Mouse (Mus musculus): ENCODE results near the gene Chfr.
"Not testable (repeated sequence)": the region's sequence is repeated elsewhere in the genome, so short reads cannot be mapped to it uniquely, and the experiment has no call there.

Gene Chfr

GRCm38 (mm10) chr5:110108305-110108628 is 27.4 kb upstream of the Chfr start:
- no peak for DNase-seq (ENCODE audit: low spot score in 2 of 2)

DNA sequence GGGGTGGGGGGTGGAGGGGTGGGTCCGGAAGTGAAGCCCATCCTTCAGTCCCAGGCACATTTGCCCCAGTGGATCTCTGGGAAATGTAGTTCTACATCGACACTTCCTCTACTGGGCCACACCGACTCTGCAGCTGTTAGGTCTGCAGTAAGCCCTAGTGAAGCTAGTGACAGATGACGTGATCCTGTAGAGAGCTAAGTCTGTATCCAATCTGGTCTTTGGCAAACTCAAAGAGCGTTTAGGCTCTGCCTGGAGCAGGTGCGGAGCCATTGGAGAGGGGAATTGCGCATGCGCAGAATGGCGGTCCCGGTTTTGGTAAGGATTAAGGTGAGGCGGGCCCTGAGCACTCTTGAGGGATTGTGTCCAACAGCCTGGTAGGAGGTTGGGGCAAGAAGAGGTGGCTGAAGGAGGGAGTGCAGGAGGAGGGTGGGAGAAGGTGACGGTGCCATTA is 25.6 kb upstream of the Chfr start, which contains the start of gene Zfp605:
Gene Zfp605 (plus strand): TSS at position 102 of the 451 bp plus-strand sequence.
- DNase-seq (ENCODE audit: low spot score in 2 of 2) = peak; percentile 94 to 96

- DNase-seq (ENCODE audit: low spot score in 2 of 2) = not testable (repeated sequence)
Measured at GRCm38 (mm10) chr5:110122380-110122779, 13.3 kb upstream of the Chfr start.

DNA sequence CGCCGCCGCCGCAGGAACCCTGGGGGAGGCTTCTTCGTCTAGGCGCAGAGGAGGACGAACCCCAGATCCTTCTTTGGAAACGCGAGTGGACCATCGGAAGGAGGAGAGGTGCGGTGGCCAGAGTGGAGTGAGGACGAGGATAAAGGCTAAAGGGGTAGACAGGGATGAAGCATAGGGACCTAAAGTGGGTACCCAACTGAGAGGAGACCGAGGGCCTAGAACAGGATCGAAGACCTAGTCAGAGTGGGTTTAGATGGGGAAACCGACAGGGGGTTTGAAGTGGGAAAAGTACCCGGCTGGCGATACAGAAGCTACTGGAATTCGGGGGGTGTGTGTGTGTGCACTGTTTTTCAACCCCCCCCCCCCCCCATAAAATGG is 434 bp downstream of the Chfr start:
- no peak for DNase-seq (ENCODE audit: low spot score in 2 of 2)

- no peak for DNase-seq (ENCODE audit: low spot score in 2 of 2)
Measured at GRCm38 (mm10) chr5:110137816-110138215, 2.2 kb downstream of the Chfr start.

DNA sequence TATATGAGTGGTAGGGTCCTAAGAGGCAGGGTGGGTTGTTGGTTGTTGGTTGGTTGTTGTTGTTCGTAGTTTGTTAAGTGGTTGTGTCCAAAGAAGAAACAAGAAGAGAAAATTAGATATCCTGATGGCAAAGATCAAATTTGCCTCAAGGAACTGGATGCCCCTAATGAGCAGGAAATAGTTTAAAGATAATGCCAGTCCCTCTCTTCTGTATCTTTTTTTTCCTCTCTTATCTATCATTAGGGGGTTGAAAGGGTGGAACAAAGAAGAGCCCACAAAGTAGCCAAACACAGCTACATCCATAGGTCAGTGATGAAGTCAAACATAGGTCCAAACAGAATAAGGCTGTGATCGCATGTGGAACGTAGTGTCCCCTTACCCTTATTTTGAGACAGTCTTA is 3.7 kb downstream of the Chfr start:
- no peak for DNase-seq (ENCODE audit: low spot score in 2 of 2)

DNA sequence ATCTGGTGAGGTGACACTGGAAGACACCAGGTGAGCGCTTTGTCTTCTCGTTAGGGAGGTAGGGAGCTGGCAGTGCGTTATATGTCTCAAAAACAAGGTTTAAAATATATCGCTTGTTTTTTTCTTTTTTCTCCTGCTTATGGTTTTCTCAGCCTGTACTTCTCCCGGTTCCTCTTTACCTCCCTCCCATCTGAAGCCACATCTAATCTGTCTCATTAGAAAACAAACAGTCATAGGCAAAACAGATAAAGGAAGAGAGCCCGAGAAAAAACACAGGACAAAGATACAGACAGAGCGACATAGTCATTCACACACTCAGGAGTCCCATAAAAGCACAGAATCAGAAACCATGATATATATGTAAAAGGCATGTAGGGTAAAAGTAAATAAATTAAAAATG is 4.8 kb downstream of the Chfr start:
- DNase-seq (ENCODE audit: low spot score in 2 of 2) = no peak

GRCm38 (mm10) chr5:110142309-110142708 is 6.7 kb downstream of the Chfr start:
- DNase-seq (ENCODE audit: low spot score in 2 of 2) = no peak

DNA sequence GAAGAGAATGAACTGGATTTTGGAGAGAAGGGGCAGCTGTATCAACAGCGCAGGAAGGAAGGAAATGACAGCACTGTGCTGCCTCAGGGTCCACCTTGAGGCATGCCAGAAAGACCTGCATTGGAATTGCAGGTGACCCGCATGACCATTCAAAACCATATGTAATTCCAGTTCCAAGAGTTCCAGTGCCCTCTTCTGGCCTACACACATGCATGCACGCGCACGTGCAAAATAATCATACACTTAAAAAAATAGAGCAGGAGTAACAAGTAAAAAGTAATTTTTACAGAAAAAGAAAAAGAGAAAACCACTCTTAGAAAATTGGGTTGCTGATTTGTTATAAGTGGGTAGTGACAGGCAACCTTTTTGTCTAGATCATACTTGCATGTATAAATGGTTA is 7.4 kb downstream of the Chfr start:
- no peak for DNase-seq (ENCODE audit: low spot score in 2 of 2)

DNA sequence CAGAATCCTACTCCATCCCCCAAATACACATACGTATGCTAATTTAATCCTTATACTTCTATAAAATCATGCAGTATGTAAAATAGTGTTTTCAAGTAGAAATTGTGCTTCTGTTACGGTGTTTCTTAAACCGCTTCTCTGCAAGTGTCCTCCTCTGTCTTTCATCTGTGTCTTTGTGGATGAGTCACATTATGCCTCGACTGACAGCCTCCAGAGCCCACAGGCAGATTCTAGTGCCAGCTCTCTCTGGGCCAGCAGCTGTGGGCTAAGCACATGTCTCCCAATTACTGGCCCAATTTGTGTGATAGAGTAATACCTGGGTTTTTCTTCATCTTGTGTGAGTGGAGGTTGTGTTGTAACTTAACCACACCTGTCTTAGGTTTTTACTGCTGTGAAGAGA is 33.7 kb downstream of the Chfr start:
- DNase-seq (ENCODE audit: low spot score in 2 of 2) = peak in 1 of 2 experiments; percentile 13

DNA sequence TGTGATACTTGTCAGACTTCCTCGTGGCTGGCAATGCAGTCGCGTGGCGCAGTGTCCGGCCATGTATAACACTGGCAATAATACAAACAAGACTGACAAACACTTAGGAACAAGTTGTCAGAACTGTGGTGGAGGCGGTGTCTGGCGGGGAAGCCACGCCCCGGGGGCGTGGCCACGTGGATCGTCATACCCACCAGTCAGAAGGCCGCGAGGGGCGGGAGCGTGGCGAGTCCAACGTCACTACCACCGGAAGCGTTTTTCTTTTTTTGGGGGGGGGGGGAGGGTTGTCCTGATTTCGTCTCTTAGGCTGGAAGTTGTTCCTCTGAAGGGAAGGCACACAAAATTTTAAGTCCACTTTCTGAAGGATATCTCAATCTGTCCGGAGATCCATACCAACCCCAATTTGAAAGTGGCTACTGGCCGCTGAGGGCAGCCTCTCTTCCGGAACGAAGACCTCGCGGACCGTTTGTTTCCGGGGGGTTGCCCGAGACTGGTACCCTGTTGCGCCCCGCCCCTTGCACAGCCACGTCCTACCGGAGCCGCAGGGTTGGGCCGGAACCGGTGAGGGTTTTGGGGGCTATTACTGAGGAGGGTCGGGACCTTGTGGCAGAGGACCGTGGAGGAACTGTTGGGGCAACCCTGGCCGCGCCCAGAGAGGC is 40.8 kb downstream of the Chfr start, which contains the start of gene Golga3:
Gene Golga3 (plus strand): TSS at position 340 of the 659 bp plus-strand sequence.
- DNase-seq (ENCODE audit: low spot score in 2 of 2) = peak; percentile 87 to 91

DNA sequence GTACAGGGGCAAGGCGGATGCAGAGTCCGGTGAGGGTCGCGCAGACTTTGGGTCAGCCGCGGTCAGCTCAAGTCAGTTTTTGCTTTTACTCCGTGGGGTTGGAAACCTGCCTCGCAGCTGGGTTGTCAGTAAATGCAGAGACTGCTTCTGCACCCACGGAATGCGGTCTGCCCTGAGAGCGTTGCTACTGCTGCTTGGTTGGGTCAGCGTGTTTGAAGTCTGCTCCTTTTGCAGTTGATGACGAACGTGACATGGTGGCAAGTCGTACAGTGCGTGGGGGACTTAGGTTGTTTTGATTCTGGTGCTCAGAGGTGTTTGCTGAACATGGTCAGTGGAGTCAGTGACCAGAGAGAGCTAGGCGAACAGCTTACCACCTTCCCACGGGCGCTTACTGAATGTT is 41.4 kb downstream of the Chfr start:
- no peak for DNase-seq (ENCODE audit: low spot score in 2 of 2)

DNA sequence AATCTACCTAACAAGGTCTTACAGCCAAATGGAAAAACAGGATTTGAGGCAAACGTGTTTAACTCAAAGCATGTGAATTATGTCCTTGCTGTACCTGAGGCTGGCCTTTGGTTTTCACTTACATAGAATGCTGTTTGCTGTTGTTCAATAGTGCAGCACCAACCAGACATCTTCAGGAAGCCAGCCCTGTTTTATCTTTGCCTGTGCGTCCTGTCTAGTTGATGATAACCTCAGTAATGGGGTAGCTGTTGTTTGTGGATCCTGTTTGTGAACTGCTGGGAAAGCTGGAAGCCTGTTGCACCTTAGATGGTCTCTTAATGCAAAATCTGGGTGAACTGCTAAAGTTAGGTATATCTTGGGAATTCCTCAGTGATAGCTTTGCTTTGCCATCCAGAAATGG is 43.0 kb downstream of the Chfr start:
- no peak for DNase-seq (ENCODE audit: low spot score in 2 of 2)

DNA sequence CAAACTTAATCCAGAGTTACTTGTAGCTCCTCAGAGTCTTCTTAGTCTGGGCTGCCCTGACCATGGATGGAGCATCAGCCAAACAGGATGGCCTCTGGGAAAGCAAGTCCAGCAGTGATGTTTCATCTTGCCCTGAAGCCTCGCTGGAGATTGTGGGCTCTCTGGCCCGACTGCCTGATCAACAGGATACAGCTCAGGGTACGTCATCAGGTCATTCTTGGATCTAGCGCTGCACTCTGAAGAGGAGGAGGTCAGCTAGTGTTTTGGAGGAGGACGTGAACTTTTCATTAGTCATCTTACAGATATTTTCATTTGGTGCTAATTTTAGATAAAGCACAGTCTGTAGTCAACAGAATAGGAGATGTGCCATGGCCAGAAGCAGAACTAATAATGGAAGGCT is 46.1 kb downstream of the Chfr start:
- no peak for DNase-seq (ENCODE audit: low spot score in 2 of 2)

DNA sequence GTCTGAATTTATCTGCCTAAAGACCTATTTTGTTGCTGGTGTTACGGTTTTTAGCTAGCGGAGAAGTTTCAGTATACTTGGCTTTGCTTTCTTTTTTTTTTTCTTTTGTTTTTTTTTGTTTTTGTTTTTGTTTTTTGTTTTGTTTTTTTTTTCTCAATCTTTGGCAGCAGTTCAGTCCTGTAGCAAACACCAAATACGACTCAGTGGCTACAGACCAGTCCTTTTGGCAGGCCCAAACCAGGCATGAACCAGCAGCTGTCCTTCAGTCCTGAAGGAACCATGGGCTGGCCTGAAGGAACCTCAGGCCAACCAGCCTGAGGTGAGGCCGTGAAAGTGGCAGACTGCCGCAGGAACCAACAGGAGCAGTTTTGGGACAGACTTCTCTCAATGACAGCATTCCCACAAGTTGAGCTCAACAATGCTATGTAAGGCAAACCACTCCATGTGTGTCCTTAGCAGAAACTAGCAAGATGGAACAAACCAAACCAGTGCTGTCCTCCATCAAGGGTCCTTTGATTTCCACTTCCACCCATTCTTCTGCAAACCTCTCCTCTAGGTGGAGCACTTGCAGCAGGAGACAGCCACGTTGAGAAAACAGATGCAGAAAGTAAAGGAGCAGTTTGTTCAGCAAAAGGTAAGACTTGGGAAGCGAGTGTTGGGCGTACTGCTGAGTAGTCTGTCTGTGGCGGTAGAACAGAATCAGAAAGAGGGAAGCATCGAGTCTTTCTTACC is 67.7 kb downstream of the Chfr start:
- no peak for DNase-seq (ENCODE audit: low spot score in 2 of 2)

DNA sequence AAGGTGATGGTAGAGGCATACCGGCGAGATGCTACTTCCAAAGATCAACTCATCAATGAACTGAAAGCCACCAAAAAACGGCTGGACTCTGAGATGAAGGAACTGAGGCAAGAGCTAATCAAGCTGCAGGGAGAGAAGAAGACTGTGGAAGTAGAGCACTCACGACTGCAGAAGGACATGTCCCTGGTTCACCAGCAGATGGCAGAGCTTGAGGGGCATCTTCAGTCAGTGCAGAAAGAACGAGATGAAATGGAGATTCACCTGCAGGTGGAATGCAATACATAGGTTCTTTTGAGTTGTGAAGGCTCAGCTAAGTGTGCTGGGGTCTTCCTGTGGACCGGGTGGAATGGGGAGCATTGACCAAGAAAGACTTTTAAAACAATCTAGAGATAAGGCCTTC is 69.1 kb downstream of the Chfr start:
- no peak for DNase-seq (ENCODE audit: low spot score in 2 of 2)

DNA sequence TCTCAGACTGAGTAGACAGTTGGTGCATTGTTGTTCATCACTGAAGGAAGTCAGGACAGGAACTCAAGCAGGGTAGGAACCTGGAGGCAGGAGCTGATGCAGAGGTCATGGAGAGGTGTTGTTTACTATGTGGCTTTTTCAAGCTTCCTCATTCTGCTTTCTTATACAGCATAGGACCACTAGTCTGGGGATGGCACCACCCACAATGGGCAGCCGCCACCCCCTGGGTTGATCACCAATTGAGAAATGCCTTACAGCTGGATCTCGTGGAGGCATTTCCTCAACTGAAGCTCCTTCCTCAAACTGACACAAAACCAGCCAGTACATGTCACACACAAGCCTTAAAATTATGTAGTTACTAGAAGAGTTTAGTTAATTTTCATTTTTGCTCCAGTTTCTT is 75.7 kb downstream of the Chfr start:
- no peak for DNase-seq (ENCODE audit: low spot score in 2 of 2)

DNA sequence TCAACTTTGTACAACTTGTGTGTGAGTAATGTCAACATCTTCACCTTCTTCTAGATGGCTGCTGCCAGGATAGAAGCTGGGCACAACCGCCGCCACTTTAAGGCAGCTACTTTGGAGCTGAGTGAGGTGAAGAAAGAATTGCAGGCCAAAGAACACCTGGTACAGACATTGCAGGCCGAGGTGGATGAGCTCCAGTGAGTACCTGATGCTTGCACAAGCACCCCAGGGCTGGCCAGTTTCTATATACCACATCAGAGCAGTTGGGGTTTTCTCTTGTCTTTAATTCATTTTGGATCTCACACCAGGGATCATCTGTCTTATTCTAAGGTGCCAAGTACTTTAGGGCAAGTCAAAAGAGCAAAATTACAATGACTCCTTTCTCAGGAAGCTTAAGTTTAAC is 81.1 kb downstream of the Chfr start:
- no peak for DNase-seq (ENCODE audit: low spot score in 2 of 2)

- no peak for DNase-seq (ENCODE audit: low spot score in 2 of 2)
Measured at GRCm38 (mm10) chr5:110220331-110220730, 84.7 kb downstream of the Chfr start.
